Mouse (Mus musculus) lung, embryonic 16.5 days (tissue): ENCODE measurements around the gene Gm16181. TPM values are rescaled to one million over a fixed set of nuclear protein-coding genes. Genes with fewer than 3 reads are reported as not detected.

ENCODE experiments used
- ATAC-seq: fragments of 200-750 bp; cut with Nextera tagmentation; 2 replicates; pipeline ENCODE4 v1.8.0; 2017; ENCODE audit warnings: low read depth, mild to moderate bottlenecking, moderate library complexity
- H3K27ac ChIP-seq: fragments of 300-500 bp; sonication (generic); 2 replicates; pipeline ENCODE4 v1.5.1; 2014; ENCODE audit warnings: mild to moderate bottlenecking, control low read depth, low read length
- H3K27me3 ChIP-seq: fragments of 300-500 bp; sonication (generic); 2 replicates; pipeline ENCODE4 v1.6.1; 2014; ENCODE audit warnings: low read depth, low read length, mixed read lengths; ENCODE audit not compliant: control insufficient read depth, insufficient read depth
- H3K36me3 ChIP-seq: fragments of 300-500 bp; sonication (generic); 2 replicates; pipeline ENCODE4 v1.6.1; 2014; ENCODE audit warnings: low read length; ENCODE audit not compliant: control insufficient read depth, insufficient read depth
- H3K4me1 ChIP-seq: fragments of 300-500 bp; sonication (generic); replicated peaks from 2 replicates; pipeline ENCODE4 v1.6.1; 2014; ENCODE audit warnings: low read length, mixed read lengths; ENCODE audit not compliant: control insufficient read depth, insufficient read depth
- H3K4me2 ChIP-seq: fragments of 300-500 bp; sonication (generic); 2 replicates; pipeline ENCODE4 v1.6.1; 2014; ENCODE audit warnings: low read depth, low read length, control low read depth
- H3K4me3 ChIP-seq: fragments of 300-500 bp; sonication (generic); 2 replicates; pipeline ENCODE4 v1.5.1; 2014; ENCODE audit warnings: mild to moderate bottlenecking, low read length, control low read depth
- H3K9ac ChIP-seq: fragments of 300-500 bp; sonication (generic); 2 replicates; pipeline ENCODE4 v1.6.1; 2014; ENCODE audit warnings: low read length, control low read depth
- H3K9me3 ChIP-seq: fragments of 300-500 bp; sonication (generic); 2 replicates; pipeline ENCODE4 v1.6.1; 2016; ENCODE audit warnings: low read length; ENCODE audit not compliant: control insufficient read depth
- WGBS: fragments of 180-500 bp; shearing (Covaris S2); extraction: QIAGEN DNeasy Blood & Tissue Kit; methylation state at CpG from one replicate; pipeline ENCODE4 v1.1.7; 2014; 5-methylcytosine and 5-hydroxymethylcytosine counted together
- polyA plus RNA-seq: library from polyadenylated mRNA; unstranded; fragments of >200 nt; fragmentation: Nextera tagmentation; extraction: Ambion mirVana; gene quantifications from 2 replicates; pipeline ENCODE4 v1.2.1, GENCODE M21; 2015

The Gm16181 gene
- polyA plus RNA-seq, 1 experiment from 2014 or later: 1.2 TPM

DNA sequence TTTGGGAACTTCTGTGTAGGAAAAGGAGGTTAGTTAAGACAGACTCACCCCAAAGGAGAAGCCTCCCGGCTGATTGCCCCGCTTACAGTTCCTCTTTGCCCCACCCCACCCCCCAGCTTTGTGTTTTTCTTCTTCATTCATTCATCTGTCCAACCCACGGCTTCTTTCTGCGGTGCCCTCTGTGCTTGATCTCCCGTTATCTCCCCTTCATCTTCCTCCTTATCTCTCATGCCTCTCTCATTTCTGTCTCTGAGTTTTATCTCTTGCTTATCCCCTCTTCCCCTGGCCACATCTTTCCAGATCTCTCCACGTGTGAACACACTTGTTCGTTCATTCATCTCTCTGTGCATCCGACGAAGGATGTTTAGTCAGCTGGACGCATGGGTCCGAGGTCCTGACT lies 19.5 kb upstream of the Gm16181 start:
- 52% methylated on average over 11 of the region's 11 CpGs for WGBS
- H3K4me2 ChIP-seq: no peak overlapping the region
- no peak overlapping the region for H3K4me3 ChIP-seq
- ATAC-seq: no peak
- H3K27ac ChIP-seq: no peak overlapping the region
- H3K9me3 ChIP-seq: no peaks in the 10 kb centered on the region
- H3K36me3 ChIP-seq: no peaks in the 10 kb centered on the region
- H3K4me1 ChIP-seq: no peaks in the 10 kb centered on the region
- H3K27me3 ChIP-seq: peaks cover 19% of the 10 kb centered on the region
- H3K9ac ChIP-seq: no peak overlapping the region

- Histone ChIP-seq H3K27me3 (peaks cover 19% of the 10 kb centered on the region), H3K4me3 (no peak within 1 kb of the TSS)
- peak; percentile 34; the same call in 1 of the 2 replicates for ATAC-seq
Measured at GRCm38 (mm10) chr17:35201787-35202186, 18.8 kb upstream of the Gm16181 start, which contains the start of gene Tnf. Gene Tnf (minus strand): TSS chr17:35202007.

GRCm38 (mm10) chr17:35202442-35202841 lies 18.2 kb upstream of the Gm16181 start:
- ATAC-seq: no peak
- Histone ChIP-seq H3K4me3 (no peak overlapping the region), H3K27me3 (peaks cover 19% of the 10 kb centered on the region), H3K36me3 (no peaks in the 10 kb centered on the region), H3K4me2 (no peak overlapping the region), H3K27ac (no peak overlapping the region), H3K4me1 (no peaks in the 10 kb centered on the region), H3K9me3 (no peaks in the 10 kb centered on the region), H3K9ac (no peak overlapping the region)
- WGBS: 82% methylated on average over 4 of the region's 4 CpGs

More at GRCm38 (mm10) chr17:35201787-35202186, 18.8 kb upstream of the Gm16181 start, which contains the start of gene Tnf:
- no peak within 1 kb of the TSS for H3K27ac ChIP-seq
- H3K9me3 ChIP-seq: no peaks in the 10 kb centered on the region
- H3K36me3 ChIP-seq: no peaks in the 10 kb centered on the region
- no peaks in the 10 kb centered on the region for H3K4me1 ChIP-seq
- no peak within 1 kb of the TSS for H3K9ac ChIP-seq
- 31% methylated on average over 13 of the region's 13 CpGs for WGBS
- H3K4me2 ChIP-seq: no peak within 1 kb of the TSS; the same call in 1 of the 2 replicates

GRCm38 (mm10) chr17:35204494-35205379 lies 15.9 kb upstream of the Gm16181 start, which contains the start of gene Lta:
Gene Lta (minus strand): TSS chr17:35205351.
- H3K4me3 ChIP-seq: no peak within 1 kb of the TSS
- H3K4me2 ChIP-seq: no peak within 1 kb of the TSS
- H3K27ac ChIP-seq: no peak within 1 kb of the TSS
- no peaks in the 10 kb centered on the region for H3K9me3 ChIP-seq
- no peaks in the 10 kb centered on the region for H3K4me1 ChIP-seq
- no peak within 1 kb of the TSS for H3K9ac ChIP-seq
- WGBS: 29% methylated on average over 20 of the region's 20 CpGs
- peaks cover 19% of the 10 kb centered on the region for H3K27me3 ChIP-seq
- no peak for ATAC-seq
- H3K36me3 ChIP-seq: no peaks in the 10 kb centered on the region

DNA sequence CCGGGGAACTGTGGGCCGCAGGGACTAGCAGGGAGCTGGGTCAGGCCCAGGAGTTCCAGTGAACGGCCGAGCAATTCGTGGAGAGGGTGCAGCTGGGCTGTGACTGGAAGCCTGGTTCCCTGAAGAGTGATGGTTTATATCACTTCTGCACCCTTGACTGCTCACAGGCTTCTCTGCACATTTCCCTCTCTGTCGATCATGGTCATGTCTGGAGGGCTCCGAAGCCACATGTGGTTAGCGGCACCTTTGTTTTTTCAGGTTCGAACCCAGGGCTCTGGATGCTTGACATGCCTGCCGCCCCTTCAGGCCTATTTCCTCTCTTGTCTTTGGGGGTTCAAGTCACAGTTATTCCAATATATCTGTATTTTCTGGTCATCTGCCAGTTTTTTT lies 15.3 kb upstream of the Gm16181 start:
- Histone ChIP-seq H3K4me3 (no peak overlapping the region), H3K9me3 (no peaks in the 10 kb centered on the region), H3K27ac (no peak overlapping the region), H3K27me3 (peaks cover 19% of the 10 kb centered on the region), H3K9ac (no peak overlapping the region), H3K4me2 (no peak overlapping the region), H3K4me1 (no peaks in the 10 kb centered on the region), H3K36me3 (no peaks in the 10 kb centered on the region)
- ATAC-seq: no peak
- WGBS: 48% methylated on average over 10 of the region's 10 CpGs

GRCm38 (mm10) chr17:35209785-35210535 lies 10.7 kb upstream of the Gm16181 start:
- Histone ChIP-seq H3K36me3 (no peaks in the 10 kb centered on the region), H3K27me3 (0 out of 2 replicates have a peak, but pooled peaks cover 1% of the 10 kb centered on the region), H3K9ac (no peak overlapping the region), H3K27ac (no peak overlapping the region), H3K9me3 (no peaks in the 10 kb centered on the region), H3K4me3 (no peak overlapping the region), H3K4me1 (no peaks in the 10 kb centered on the region), H3K4me2 (no peak overlapping the region)
- no peak for ATAC-seq
- WGBS: 68% methylated on average over 12 of the region's 12 CpGs

GRCm38 (mm10) chr17:35210593-35210992 lies 10.0 kb upstream of the Gm16181 start:
- Histone ChIP-seq H3K9me3 (no peaks in the 10 kb centered on the region), H3K36me3 (no peaks in the 10 kb centered on the region), H3K27me3 (no peaks in the 10 kb centered on the region), H3K4me2 (no peak overlapping the region), H3K4me1 (no peaks in the 10 kb centered on the region), H3K27ac (no peak overlapping the region), H3K9ac (no peak overlapping the region), H3K4me3 (no peak overlapping the region)
- WGBS: 35% methylated on average over 3 of the region's 3 CpGs
- no peak for ATAC-seq

DNA sequence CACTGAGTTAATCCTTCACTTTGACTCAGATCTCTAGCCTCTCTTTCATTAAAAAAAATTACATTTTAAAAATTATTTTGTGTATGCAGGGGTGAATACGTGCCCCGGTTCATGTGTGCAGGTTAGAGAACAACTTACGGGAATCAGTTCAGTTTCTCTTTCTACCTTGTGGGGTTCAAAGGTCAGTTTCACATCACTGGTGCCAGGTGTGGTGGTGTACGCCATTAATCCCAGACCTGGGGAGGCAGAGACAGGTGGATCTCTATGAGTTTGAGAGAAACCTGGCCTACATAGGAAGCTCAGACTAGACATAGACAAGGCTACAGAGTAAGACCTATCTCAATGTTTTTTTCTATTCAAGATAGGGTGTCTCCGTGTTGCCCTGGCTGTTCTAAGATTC lies 7.6 kb upstream of the Gm16181 start:
- H3K27me3 ChIP-seq: no peaks in the 10 kb centered on the region
- no peak overlapping the region for H3K4me2 ChIP-seq
- ATAC-seq: no peak
- no peaks in the 10 kb centered on the region for H3K4me1 ChIP-seq
- no peak overlapping the region for H3K4me3 ChIP-seq
- no peak overlapping the region for H3K27ac ChIP-seq
- 89% methylated on average over 5 of the region's 5 CpGs for WGBS
- H3K9ac ChIP-seq: no peak overlapping the region
- no peaks in the 10 kb centered on the region for H3K36me3 ChIP-seq
- H3K9me3 ChIP-seq: no peaks in the 10 kb centered on the region
